Mouse (Mus musculus): ENCODE data around the gene Slc26a8.

DNA sequence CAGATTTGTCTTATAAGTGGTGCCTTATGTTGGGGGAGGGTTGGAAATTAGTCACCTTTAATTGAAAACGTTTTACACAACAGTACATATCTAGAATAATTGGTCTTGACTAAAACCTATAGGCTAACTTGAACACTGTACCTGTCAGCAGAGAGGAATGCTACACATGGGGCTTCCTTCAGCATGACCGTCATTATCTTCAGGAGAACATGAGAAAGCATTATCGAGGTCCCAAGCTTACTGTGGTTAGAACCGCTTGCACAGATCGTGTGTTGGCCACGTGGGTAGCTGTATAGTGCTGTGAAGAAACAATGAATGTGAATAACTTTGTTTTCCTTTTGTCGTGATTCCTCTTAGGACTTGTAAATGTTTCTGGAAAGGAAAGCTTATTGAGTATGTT lies 9.8 kb upstream of the Slc26a8 start:
- TF ChIP-seq POLR2A (IDR thresholded peaks at IDR 0.05; ENCODE audit: insufficient read length, low read depth) = no peak
- no peak for TF ChIP-seq MAX (IDR thresholded peaks at IDR 0.05; ENCODE audit: low read depth)
- TF ChIP-seq POLR2AphosphoS2 (IDR thresholded peaks at IDR 0.05; ENCODE audit: insufficient read length, low read depth) = no peak
- TF ChIP-seq TCF12 (IDR thresholded peaks at IDR 0.05; ENCODE audit: insufficient read depth, poor library complexity, severe bottlenecking) = no peak
- no peak for TF ChIP-seq MYOG (IDR thresholded peaks at IDR 0.05; ENCODE audit: control insufficient read depth in 1 of 3, insufficient read depth in 1 of 3, insufficient read length in 2 of 3, low read depth in 2 of 3)
- no peak for TF ChIP-seq E2F4 (IDR thresholded peaks at IDR 0.05; ENCODE audit: insufficient read depth)
